Mouse (Mus musculus): ENCODE measurements around the gene Slc25a23. TPM values are rescaled to one million over a fixed set of nuclear protein-coding genes. Genes with fewer than 3 reads are reported as not detected.

The Slc25a23 gene
- polyA plus RNA-seq, 1 experiment: 8.1 TPM

GRCm38 (mm10) chr17:57085970-57086757 lies 26.5 kb upstream of the Slc25a23 start:
- 85% methylated on average over 11 of the region's 11 CpGs for WGBS
- Histone ChIP-seq H3K4me3 (replicated peaks; ENCODE audit: control insufficient read depth, low read depth, low read length) (no peak overlapping the region), H3K4me1 (ENCODE audit: control insufficient read depth, insufficient read depth, low read length) (peaks cover 2% of the 10 kb centered on the region), H3K27ac (ENCODE audit: control insufficient read depth, insufficient read depth, low read depth, low read length, poor library complexity) (no peak overlapping the region; the same call in 1 of the 2 replicates)
- no peak for TF ChIP-seq POLR2A (IDR thresholded peaks at IDR 0.05; ENCODE audit: borderline replicate concordance, control insufficient read depth, low read depth, low read length)
- no peak for TF ChIP-seq CTCF (IDR thresholded peaks at IDR 0.05; ENCODE audit: control insufficient read depth, insufficient read depth, low read length)

- H3K4me1 ChIP-seq (ENCODE audit: control insufficient read depth, insufficient read depth, low read length): peaks cover 3% of the 10 kb centered on the region; the same call in 1 of the 2 replicates
Observed at GRCm38 (mm10) chr17:57082481-57082880, 22.8 kb upstream of the Slc25a23 start.

GRCm38 (mm10) chr17:57081234-57081842 lies 21.7 kb upstream of the Slc25a23 start:
- Histone ChIP-seq H3K4me3 (replicated peaks; ENCODE audit: control insufficient read depth, low read depth, low read length) (no peak overlapping the region), H3K27ac (ENCODE audit: control insufficient read depth, insufficient read depth, low read depth, low read length, poor library complexity) (no peak overlapping the region), H3K4me1 (ENCODE audit: control insufficient read depth, insufficient read depth, low read length) (peaks cover 3% of the 10 kb centered on the region; the same call in 1 of the 2 replicates)
- 92% methylated on average over 31 of the region's 31 CpGs for WGBS
- no peak for TF ChIP-seq CTCF (IDR thresholded peaks at IDR 0.05; ENCODE audit: control insufficient read depth, insufficient read depth, low read length)
- no peak for TF ChIP-seq POLR2A (IDR thresholded peaks at IDR 0.05; ENCODE audit: borderline replicate concordance, control insufficient read depth, low read depth, low read length)

More at GRCm38 (mm10) chr17:57082481-57082880, 22.8 kb upstream of the Slc25a23 start:
- H3K27ac ChIP-seq (ENCODE audit: control insufficient read depth, insufficient read depth, low read depth, low read length, poor library complexity): no peak overlapping the region
- WGBS: 82% methylated on average over 5 of the region's 5 CpGs
- TF ChIP-seq CTCF (IDR thresholded peaks at IDR 0.05; ENCODE audit: control insufficient read depth, insufficient read depth, low read length): no peak
- no peak overlapping the region for H3K4me3 ChIP-seq (replicated peaks; ENCODE audit: control insufficient read depth, low read depth, low read length)

- Histone ChIP-seq H3K27ac (ENCODE audit: control insufficient read depth, insufficient read depth, low read depth, low read length, poor library complexity) (no peak overlapping the region), H3K4me1 (ENCODE audit: control insufficient read depth, insufficient read depth, low read length) (peaks cover 3% of the 10 kb centered on the region; the same call in 1 of the 2 replicates), H3K4me3 (replicated peaks; ENCODE audit: control insufficient read depth, low read depth, low read length) (no peak overlapping the region)
- 64% methylated on average over 3 of the region's 3 CpGs for WGBS
- TF ChIP-seq POLR2A (IDR thresholded peaks at IDR 0.05; ENCODE audit: borderline replicate concordance, control insufficient read depth, low read depth, low read length) (no peak), CTCF (IDR thresholded peaks at IDR 0.05; ENCODE audit: control insufficient read depth, insufficient read depth, low read length) (no peak)
Observed at GRCm38 (mm10) chr17:57079919-57080318, 20.3 kb upstream of the Slc25a23 start.

GRCm38 (mm10) chr17:57078336-57078735 lies 18.7 kb upstream of the Slc25a23 start, which contains the start of gene Dennd1c:
TSS of gene Dennd1c (minus strand) at chr17:57078514.
- Histone ChIP-seq H3K4me3 (replicated peaks; ENCODE audit: control insufficient read depth, low read depth, low read length) (peak within 1 kb of the TSS; percentile 70), H3K27ac (ENCODE audit: control insufficient read depth, insufficient read depth, low read depth, low read length, poor library complexity) (peak within 1 kb of the TSS; percentile 82), H3K4me1 (ENCODE audit: control insufficient read depth, insufficient read depth, low read length) (peaks cover 3% of the 10 kb centered on the region; the same call in 1 of the 2 replicates)
- peak; percentile 84; the same call in 1 of the 2 replicates for TF ChIP-seq POLR2A (IDR thresholded peaks at IDR 0.05; ENCODE audit: borderline replicate concordance, control insufficient read depth, low read depth, low read length)
- TF ChIP-seq CTCF (IDR thresholded peaks at IDR 0.05; ENCODE audit: control insufficient read depth, insufficient read depth, low read length): no peak
- whole genome bisulfite sequencing: 2% methylated on average over 6 of the region's 6 CpGs

- Histone ChIP-seq H3K4me1 (ENCODE audit: control insufficient read depth, insufficient read depth, low read length) (peaks cover 3% of the 10 kb centered on the region; the same call in 1 of the 2 replicates), H3K4me3 (replicated peaks; ENCODE audit: control insufficient read depth, low read depth, low read length) (no peak overlapping the region), H3K27ac (ENCODE audit: control insufficient read depth, insufficient read depth, low read depth, low read length, poor library complexity) (no peak overlapping the region)
- TF ChIP-seq CTCF (IDR thresholded peaks at IDR 0.05; ENCODE audit: control insufficient read depth, insufficient read depth, low read length): no peak
- no peak for TF ChIP-seq POLR2A (IDR thresholded peaks at IDR 0.05; ENCODE audit: borderline replicate concordance, control insufficient read depth, low read depth, low read length)
- WGBS: 44% methylated on average over 3 of the region's 3 CpGs
Observed at GRCm38 (mm10) chr17:57076916-57077315, 17.3 kb upstream of the Slc25a23 start.

GRCm38 (mm10) chr17:57070699-57071098 lies 11.0 kb upstream of the Slc25a23 start:
- 79% methylated on average over 11 of the region's 11 CpGs for WGBS
- no peak overlapping the region for H3K27ac ChIP-seq (ENCODE audit: control insufficient read depth, insufficient read depth, low read depth, low read length, poor library complexity)
- TF ChIP-seq CTCF (IDR thresholded peaks at IDR 0.05; ENCODE audit: control insufficient read depth, insufficient read depth, low read length): no peak
- no peak for TF ChIP-seq POLR2A (IDR thresholded peaks at IDR 0.05; ENCODE audit: borderline replicate concordance, control insufficient read depth, low read depth, low read length)
- no peak overlapping the region for H3K4me3 ChIP-seq (replicated peaks; ENCODE audit: control insufficient read depth, low read depth, low read length)
- H3K4me1 ChIP-seq (ENCODE audit: control insufficient read depth, insufficient read depth, low read length): no peaks in the 10 kb centered on the region

GRCm38 (mm10) chr17:57070272-57070671 lies 10.6 kb upstream of the Slc25a23 start:
- Histone ChIP-seq H3K4me3 (replicated peaks; ENCODE audit: control insufficient read depth, low read depth, low read length) (no peak overlapping the region), H3K27ac (ENCODE audit: control insufficient read depth, insufficient read depth, low read depth, low read length, poor library complexity) (no peak overlapping the region), H3K4me1 (ENCODE audit: control insufficient read depth, insufficient read depth, low read length) (no peaks in the 10 kb centered on the region)
- 73% methylated on average over 9 of the region's 9 CpGs for WGBS
- TF ChIP-seq POLR2A (IDR thresholded peaks at IDR 0.05; ENCODE audit: borderline replicate concordance, control insufficient read depth, low read depth, low read length) (no peak), CTCF (IDR thresholded peaks at IDR 0.05; ENCODE audit: control insufficient read depth, insufficient read depth, low read length) (no peak)

Measured in bone marrow, adult 2 months (tissue).